Mouse (Mus musculus): ENCODE results near the gene Gp1ba.

GRCm38 (mm10) chr11:70615074-70615473, 23.8 kb upstream of the Gp1ba start:
- no peak; the same call in 1 of the 2 replicates for TF ChIP-seq POLR2A (IDR thresholded peaks at IDR 0.05; ENCODE audit: insufficient read depth, low read depth, low read length)
- TF ChIP-seq CTCF (IDR thresholded peaks at IDR 0.05; ENCODE audit: insufficient read depth, low read depth, low read length): no peak
